Mouse (Mus musculus): ENCODE results near the gene Cacna2d2.
A peak's percentile ranks its signal among the peaks of the same experiment; 100 is the strongest.

DNA sequence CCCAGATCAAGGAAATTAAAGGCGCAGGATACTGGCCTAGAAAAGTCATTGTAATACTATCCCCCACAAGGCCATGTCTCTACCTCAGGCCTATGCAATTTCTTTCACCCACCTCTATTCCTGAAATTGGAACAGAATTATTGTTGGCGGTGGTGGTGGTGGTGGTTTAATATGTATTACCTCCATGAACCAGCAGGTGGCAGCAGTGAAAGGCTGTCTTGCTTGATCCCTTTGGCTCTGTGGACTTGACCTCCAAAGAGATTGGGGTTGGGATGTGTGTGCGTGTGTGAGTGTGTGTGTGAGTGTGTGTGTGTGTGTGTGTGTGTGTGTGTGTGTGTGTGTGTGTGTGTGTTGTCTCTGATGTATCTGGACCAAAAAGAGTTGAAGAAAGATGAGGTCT lies 32.8 kb upstream of the Cacna2d2 start:
- TF ChIP-seq CTCF (IDR thresholded peaks at IDR 0.05; ENCODE audit: control insufficient read depth, insufficient read depth, insufficient replicate concordance, low read depth, low read length) (peak; percentile 66; the same call in 1 of the 2 replicates), POLR2A (IDR thresholded peaks at IDR 0.05; ENCODE audit: control insufficient read depth, low read depth, low read length) (no peak)
